Mouse (Mus musculus) A20 (cell line): ENCODE data around the gene Prss57.
A peak's percentile ranks its signal among the peaks of the same experiment; 100 is the strongest.

Source experiments
- DNase-seq: peaks from one replicate; pipeline ENCODE4 v3.0.0-alpha.2; 2011; ENCODE audit warnings: low read depth, low spot score

Gene Prss57

DNA sequence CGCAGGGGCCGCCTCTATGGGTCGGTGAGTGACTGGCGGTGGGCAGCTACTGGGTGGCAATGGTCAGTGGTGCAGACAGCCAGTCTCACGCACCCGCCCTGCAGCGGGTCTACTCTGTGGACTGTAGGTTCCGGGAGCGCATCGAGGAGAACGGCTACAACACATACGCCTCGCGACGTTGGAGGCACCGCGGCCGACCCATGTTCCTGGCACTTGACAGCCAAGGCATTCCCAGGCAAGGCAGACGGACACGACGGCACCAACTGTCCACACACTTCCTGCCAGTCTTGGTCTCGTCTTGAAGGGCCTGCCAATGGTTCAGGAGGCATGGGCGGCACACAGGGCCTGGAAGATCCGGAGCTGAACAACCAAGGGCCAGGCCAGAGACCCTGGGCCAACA, 34.1 kb downstream of the Prss57 start:
- DNase-seq = no peak

DNA sequence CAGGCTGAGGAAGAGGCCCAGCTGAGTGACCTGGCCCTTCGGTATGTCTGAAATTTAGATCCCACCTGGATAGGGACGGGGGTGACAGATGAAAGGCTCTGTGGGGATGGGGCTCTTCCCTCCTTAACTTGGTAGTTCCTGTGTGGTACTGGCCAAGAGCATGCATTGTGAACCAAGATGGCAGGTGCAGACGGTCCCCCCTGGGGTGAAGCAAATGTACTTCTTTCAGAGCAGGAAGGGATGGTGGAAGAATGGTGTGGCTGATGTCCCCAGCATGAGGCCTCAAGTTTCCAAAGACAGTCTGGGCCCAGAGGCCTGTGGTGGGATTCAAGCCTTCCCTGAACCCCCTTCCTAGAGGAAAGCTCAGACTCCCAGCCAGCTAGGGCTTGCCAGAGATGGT, 34.9 kb downstream of the Prss57 start:
- DNase-seq = no peak

DNA sequence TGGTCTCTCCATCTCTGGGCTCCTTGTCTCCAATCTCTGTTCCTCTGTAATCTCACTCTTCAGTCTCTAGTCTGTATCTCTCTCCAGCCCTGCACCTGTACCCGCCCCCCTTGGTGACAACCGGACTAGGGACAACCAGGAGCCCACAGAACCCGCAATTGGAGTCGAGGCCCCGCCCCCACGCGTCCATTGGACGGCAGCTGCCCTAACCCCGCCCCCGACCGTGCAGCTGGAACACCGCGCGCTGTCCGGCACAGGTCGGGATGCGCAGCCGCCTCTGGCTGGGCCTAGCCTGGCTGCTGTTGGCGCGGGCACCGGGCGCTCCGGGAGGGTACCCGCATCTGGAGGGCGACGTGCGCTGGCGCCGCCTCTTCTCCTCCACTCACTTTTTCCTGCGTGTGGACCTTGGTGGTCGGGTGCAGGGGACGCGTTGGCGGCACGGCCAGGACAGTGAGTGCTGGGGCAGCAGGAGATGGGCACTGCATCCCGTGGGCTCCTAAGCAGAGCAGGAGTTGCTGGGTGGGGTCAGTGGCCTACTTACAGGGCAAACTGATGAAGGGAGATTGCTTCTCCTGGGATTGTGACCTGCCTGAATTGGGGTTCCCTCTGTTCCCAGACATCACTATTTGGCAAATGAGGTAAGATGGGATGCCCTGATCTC, 35.8 kb downstream of the Prss57 start, which contains the start of gene Fgf22:
TSS of gene Fgf22 (plus strand) at position 221 of the 661 bp plus-strand sequence.
- no peak for DNase-seq

DNA sequence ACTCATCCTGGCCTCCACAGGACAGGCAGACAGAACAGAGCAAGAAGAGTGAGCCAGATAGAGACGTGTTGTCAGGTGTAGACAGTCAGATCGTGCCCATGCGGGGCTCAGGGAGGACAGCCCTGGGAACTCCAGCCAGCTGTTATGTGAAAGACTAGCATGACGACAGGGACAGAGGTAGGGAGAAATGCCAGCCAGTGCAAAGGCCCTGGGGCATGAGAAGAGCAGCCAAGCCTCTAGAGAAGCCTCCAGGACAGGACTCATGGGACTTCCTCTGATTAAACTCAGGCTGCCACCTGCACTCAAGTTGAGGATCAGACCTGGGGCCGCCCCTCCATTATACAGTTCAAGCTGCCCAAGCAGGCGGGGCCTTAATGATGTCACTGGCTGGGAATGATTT, 42.3 kb downstream of the Prss57 start:
- no peak for DNase-seq

DNA sequence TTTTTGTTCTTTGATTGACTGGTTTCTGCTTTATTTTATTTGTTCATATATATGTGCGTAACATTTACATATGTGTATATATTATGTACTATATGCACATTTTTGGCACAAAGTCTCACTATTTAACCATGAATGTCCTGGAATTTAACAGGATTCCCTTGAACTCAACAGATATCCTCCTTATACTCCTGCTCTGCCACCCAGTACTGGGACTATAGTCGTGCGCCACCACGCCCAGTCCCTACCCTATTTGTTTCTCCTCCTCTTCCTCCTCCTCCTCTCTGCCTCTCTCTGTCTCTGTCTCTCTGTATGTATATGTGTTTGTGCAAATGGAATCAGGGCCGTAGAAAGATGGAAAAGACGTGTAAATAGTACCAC, 44.0 kb downstream of the Prss57 start:
- no peak for DNase-seq

DNA sequence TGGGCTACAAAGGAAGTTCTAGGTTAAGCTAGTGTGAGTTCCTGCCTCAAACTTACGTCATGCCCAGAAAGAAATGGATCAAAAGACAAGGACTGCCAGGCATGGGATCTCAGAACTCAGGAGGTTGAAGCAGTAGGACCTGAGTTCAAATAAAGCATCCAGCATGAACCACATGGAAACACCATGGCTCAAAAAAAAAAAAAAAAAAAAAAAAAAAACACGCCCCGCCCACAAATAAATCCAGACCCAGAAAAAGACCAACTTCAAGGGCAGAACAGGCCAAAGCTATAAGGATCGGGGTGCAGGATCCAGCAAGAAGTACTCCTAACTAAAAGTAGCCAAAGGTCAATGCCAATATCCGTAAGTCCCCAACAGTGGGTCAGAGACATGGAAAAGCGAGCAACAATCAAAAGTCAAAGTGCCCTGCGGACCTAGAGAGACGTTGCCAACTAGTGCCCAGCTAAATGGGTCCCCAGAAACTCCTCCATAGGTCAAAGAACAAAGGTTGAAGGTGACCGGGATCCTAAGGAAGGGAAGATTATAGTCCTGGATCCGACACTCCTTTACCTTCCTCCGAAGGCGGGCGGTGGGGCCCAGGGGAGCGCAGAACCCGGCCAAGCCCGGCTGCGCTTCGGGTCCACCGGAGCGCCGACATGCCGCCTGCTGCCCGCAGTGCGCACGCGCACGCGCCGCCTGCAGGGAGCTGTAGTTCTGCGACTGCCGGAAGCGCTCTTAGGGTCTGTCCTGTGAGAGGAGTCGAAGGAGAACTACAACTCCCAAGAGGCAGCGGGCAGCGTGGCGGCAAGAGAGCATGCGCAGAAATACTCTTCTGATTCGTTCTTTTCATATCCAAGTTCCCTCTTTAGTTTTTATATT, 44.6 kb downstream of the Prss57 start, which contains the start of gene Polrmt:
TSS of gene Polrmt (minus strand) at position 684 of the 876 bp plus-strand sequence.
- peak; percentile 98 for DNase-seq

DNA sequence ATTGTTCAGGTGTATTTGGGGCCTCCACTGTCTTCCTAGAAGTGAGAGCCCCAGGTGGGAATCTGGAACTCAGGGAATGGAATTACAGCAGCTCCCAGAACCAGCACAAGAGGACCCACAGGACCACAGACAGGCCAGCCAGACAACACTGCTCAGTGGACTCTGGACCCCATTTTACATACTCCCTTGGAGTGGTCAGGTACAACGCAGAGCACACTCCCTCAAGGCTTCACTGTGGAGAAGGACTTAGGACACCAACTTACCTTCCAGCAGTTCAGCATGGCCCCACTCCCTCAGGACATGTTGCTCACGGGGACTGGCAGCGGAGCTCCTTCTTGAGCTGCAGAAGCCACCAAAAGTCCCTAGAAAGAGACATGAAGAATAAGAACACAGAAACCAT, 45.4 kb downstream of the Prss57 start:
- no peak for DNase-seq

DNA sequence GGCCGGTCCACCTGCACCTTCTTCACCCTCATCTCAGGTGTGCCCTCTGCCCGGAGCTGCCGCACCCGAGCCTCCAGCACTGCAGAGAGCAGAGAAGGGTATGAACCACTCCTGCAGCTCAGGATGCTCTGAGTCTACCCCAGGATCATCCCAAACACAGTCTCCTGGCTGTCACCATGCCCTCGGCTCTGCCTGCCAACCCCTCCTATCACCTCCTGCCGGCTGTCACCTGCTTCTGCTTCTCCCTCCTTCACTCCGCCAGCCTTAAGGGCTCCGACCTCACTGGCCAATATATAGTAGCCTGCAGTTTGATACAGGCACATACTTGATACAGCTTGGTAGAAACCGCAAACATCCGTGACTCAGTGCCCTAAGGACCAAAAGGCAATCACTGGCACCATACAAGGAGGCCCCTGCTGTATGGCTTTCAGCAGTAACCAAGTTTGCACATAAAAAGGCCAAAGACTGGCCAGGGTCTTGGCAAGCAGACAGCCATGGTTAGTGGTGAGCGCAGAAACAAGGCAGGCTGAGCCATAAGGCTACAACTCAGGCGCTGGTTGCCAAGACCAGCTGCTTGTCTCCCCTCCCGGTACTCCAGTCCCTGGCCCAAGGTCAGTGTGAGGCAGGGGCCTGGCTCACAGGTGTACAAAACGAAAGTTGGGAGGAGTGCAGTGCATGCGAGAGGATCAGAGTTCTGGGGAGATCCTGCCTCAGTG, 47.0 kb downstream of the Prss57 start:
- DNase-seq = no peak

DNA sequence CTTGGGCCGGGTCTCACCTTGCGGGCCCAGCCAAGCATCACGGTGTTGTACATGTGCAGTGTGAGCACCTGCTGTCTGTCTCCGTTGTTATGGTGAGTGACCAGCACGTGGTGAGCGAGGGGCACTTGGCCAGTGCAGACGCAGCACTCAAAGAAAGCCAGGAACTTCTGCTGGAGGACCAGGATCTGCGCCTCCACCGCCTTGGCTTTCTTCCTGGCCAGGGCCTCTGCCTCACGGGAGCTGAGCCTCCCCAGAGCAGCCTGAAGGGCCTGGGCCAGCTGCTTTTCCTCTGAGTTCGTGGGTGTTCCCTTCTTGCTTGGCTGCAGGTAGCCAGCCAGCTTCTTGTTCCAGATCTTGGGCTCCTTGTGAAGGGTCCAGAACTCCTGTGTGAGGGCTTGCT, 47.6 kb downstream of the Prss57 start:
- no peak for DNase-seq

DNA sequence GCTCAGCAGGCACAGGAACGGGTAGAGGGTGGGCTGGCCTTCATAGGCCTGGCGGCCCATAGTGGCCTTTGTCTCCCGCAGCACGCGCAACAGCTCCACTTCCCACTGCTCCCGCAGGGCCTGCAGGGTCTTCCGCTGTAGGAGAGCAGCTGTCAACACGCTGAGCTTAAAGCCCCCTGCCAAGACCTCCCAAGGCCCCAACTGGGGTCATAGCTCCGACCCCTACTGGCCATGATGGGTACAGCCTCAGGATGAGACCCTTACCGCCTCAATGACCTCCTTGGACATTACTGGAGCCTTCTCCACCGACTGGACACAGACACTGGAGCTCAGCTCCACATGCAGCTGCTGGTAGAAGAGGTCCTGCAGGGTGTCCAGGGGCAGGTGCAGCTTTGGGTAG, 49.9 kb downstream of the Prss57 start:
- DNase-seq = no peak

DNA sequence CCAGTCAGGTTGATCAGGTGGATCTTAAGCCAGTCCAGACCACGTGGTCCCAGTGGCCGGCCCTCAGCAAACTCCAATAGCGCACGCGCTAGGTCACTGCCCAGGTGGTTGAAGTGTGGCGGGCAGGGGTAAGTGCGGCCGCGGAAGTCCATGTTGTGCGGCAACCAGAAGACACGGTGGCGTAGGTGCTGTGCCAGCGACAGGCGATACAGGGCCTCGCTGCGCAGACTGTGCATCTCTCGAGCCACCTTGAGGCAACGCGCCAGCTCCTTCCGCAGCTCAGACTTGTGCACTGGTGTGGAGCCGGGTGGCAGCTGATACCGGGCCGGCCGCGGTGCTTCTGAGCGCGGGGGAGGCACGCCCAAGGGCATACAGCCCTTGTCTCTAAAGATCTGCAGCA, 51.5 kb downstream of the Prss57 start:
- no peak for DNase-seq

DNA sequence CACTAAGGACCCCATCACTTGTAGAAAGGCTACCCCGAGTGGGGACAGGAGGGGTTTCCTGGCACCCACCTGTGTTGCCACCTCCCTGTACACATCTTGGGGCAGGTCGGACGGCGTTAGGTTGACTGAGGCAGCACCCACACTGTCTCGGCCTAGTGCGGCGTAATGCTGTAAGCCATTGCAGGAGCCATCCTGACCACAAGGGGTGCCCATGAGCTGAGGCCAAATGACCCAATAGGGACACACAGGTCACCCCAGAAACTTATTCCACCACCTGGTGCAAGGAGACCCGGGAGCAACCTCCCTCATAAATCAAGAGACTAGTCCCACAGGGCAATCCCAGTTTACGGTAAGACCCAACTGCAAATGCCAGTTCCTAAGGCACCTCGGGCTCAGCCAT, 52.5 kb downstream of the Prss57 start:
- peak; percentile 26 for DNase-seq

DNA sequence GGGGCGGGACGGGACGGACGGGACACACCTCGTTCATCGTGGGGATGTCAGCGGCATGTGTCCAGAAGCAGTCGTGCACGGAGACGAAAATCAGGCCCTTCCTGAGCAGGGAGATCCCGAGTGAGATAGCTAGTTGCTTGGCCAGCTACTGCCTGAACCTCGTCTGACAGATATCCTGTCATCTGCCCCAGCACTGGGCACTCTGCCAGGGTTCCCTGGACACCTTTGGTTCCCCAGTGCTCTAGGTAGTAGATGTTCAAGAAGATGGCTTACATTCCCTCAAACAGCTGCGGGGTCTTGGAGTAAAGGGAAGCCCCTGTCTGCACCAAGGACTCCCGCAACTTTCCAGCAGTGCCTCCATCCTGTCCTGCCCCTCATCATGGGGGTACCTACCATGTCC, 54.1 kb downstream of the Prss57 start:
- no peak for DNase-seq

DNA sequence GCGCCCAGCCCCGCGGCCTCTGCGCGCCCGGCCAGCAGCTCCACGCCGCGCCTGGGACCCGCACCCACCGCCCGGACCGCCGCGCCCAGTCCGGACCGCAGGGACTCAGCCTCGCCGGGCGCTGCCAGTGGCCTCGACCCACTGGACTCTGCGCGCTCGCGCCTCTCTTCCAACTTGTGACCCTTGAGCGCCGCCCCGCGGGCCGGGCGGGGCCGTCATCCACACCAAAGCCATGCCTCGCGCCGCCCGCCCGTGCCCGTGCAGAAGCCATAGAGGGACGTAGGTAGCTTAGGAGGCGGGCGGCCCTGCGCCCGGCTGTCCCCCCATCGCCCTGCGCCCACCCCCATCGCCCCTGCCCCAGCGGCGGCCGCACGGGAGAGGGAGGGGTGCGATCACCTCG, 55.4 kb downstream of the Prss57 start:
- no peak for DNase-seq

DNA sequence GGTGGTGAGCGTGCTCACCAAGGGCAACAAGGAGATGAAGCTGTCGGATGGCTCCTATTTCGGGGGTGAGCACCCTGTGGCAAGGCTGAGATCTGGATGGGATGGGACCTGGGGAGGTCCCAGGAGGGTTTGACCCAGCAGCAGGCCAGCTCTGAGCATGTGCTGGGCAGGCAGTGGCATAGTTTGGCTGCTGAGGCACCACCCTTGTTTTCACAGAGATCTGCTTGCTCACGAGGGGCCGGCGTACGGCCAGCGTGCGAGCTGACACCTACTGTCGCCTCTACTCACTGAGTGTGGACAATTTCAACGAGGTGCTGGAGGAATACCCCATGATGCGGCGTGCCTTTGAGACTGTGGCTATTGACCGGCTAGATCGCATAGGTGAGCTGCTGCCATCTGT, 56.9 kb downstream of the Prss57 start:
- DNase-seq = no peak

DNA sequence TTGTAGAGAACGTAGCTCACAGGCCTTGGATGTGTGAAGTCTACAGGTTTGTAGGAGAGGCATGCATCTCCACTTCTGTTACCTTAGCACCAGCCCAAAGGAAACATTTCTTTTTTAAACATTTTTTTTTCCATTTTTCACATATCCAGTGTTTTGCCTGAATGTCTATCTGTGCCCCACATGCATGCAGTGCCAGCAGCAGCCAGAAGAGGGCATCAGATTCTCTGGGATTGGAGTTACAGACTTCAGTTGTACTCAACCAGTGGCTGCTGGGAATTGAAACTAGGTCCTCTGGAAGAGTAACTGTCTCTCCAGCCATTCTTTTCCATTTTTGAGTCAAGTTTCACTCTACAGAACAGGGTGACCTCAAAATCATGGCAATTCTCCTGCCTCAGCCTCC, 58.3 kb downstream of the Prss57 start:
- peak; percentile 41 for DNase-seq
